In the genomic region with DNA sequence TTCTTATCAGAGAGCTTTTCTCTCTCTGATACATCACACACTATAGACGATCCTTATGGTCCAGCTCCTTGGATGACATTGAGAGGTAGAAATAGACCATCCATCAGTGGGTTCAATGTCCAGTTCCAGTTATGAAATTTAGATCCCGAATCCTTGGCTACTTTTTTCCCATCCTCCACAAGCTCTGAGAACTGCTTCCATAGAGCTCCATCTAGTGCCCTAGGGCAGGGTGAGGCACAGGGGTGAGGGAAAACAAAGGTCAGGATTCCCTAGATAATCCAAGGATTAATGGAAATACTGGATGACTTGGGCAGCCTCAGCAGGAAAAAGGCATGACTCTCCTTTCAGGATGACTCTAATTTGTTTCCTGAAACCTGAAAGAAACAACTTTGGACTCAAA, we compare ENCODE assay signal across 14 mouse cellular contexts.
DNase-seq lines count a peak whose midpoint lies in the region; ATAC-seq and TF ChIP-seq lines count a peak whose summit lies in the region.
"Had no signal": no experiment of that assay in that cellular context is flagged by ENCODE, and none has a peak within 500 bp of the region (broad histone marks: within the 10 kb centered on the region; RNA-seq: fewer than 3 reads in every experiment).

No protein-coding gene starts in this region.

- H3K9me3 ChIP-seq in kidney, postnatal 0 days (replicated peaks; ENCODE audit: low read length) = no peaks in the 10 kb centered on the region
- H3K9me3 ChIP-seq: embryonic facial prominence, embryonic 10.5 days; forebrain, embryonic 10.5 days; midbrain, embryonic 13.5 days; neural tube, embryonic 15.5 days had no signal

- ATAC-seq in kidney, postnatal 0 days (replicated peaks; ENCODE audit: low FRiP score, low read depth) = no peak
- ATAC-seq: midbrain, embryonic 13.5 days had no signal

- H3K4me3 ChIP-seq in kidney, postnatal 0 days (replicated peaks; ENCODE audit: low read depth, low read length) = no peak overlapping the region
- H3K4me3 ChIP-seq: embryonic facial prominence, embryonic 10.5 days; forebrain, embryonic 10.5 days; midbrain, embryonic 13.5 days; neural tube, embryonic 15.5 days had no signal

- DNase-seq in cerebellum, postnatal 14 days = peak; percentile 22 to 39
- no peak for DNase-seq in cerebellum, adult 9-11 months
- DNase-seq in kidney, postnatal 0 days (ENCODE audit: low spot score) = no peak
- no peak for DNase-seq in kidney, postnatal 14 days
- DNase-seq in ZHBTc4 (ENCODE audit: low read depth, low spot score) = peak; percentile 7
- DNase-seq in embryo, embryonic 11 days = peak; percentile 19
- DNase-seq in ovary, postnatal 36 days (ENCODE audit: low spot score) = no peak
- no peak for DNase-seq in kidney, postnatal 10 days
- DNase-seq: B cell, adult 2 months; gastrocnemius, postnatal 10 days had no signal

- H3K4me1 ChIP-seq in kidney, postnatal 0 days (replicated peaks; ENCODE audit: insufficient read depth, low read length) = no peaks in the 10 kb centered on the region
- H3K4me1 ChIP-seq: embryonic facial prominence, embryonic 10.5 days; forebrain, embryonic 10.5 days; midbrain, embryonic 13.5 days; neural tube, embryonic 15.5 days had no signal

- H3K4me2 ChIP-seq in kidney, postnatal 0 days (ENCODE audit: low read length) = no peak overlapping the region
- H3K4me2 ChIP-seq: midbrain, embryonic 13.5 days; neural tube, embryonic 15.5 days had no signal

- no peak overlapping the region for H3K9ac ChIP-seq in kidney, postnatal 0 days (ENCODE audit: low read depth, low read length)
- H3K9ac ChIP-seq: midbrain, embryonic 13.5 days; neural tube, embryonic 15.5 days had no signal

- peak; percentile 21; the same call in 1 of the 2 replicates for TF ChIP-seq CTCF in kidney, postnatal 0 days (IDR thresholded peaks at IDR 0.05; ENCODE audit: low read depth)

- 76% methylated on average over 2 of the region's 2 CpGs for WGBS in kidney, postnatal 0 days

- no peaks in the 10 kb centered on the region for H3K27me3 ChIP-seq in kidney, postnatal 0 days (ENCODE audit: insufficient read depth, low read length)
- H3K27me3 ChIP-seq: midbrain, embryonic 13.5 days; neural tube, embryonic 15.5 days had no signal

- no peak overlapping the region for H3K27ac ChIP-seq in kidney, postnatal 0 days
- H3K27ac ChIP-seq: embryonic facial prominence, embryonic 10.5 days; forebrain, embryonic 10.5 days; midbrain, embryonic 13.5 days; neural tube, embryonic 15.5 days had no signal

- no peaks in the 10 kb centered on the region for H3K36me3 ChIP-seq in kidney, postnatal 0 days (ENCODE audit: insufficient read depth, low read length)
- H3K36me3 ChIP-seq: embryonic facial prominence, embryonic 10.5 days; forebrain, embryonic 10.5 days; midbrain, embryonic 13.5 days; neural tube, embryonic 15.5 days had no signal

Comparison
In these comparisons a context has a peak if more than half of its experiments do, and no peak if none do; other contexts are left out.
1. DNase-seq: peak in cerebellum, postnatal 14 days (2 of 2), ZHBTc4 (single experiment) and embryo, embryonic 11 days (single experiment); none in cerebellum, adult 9-11 months (single experiment), kidney, postnatal 0 days (single experiment), kidney, postnatal 14 days (single experiment), ovary, postnatal 36 days (single experiment) and kidney, postnatal 10 days (single experiment).